Mouse (Mus musculus) limb, embryonic 11.5 days (tissue): ENCODE results near the gene Tmprss13. TPM values are rescaled to one million over a fixed set of nuclear protein-coding genes. Genes with fewer than 3 reads are reported as not detected.

ENCODE experiments used
- ATAC-seq: fragments of 200-750 bp; cut with Nextera tagmentation; 2 replicates; pipeline ENCODE4 v1.8.0; 2017; ENCODE audit warnings: low read depth; ENCODE audit not compliant: insufficient number of reproducible peaks, low FRiP score, low TSS enrichment
- DNase-seq: peaks from one replicate; pipeline ENCODE4 v3.0.0-alpha.2; 2015; ENCODE audit warnings: low spot score
- H3K27ac ChIP-seq: fragments of 300-500 bp; sonication (generic); replicated peaks from 2 replicates; pipeline ENCODE4 v1.5.1; 2014; ENCODE audit warnings: low read depth, mild to moderate bottlenecking, low read length
- H3K27me3 ChIP-seq: fragments of 300-500 bp; sonication (generic); 2 replicates; pipeline ENCODE4 v1.6.1; 2014; ENCODE audit warnings: mild to moderate bottlenecking, low read length, mixed read lengths; ENCODE audit not compliant: control insufficient read depth, insufficient read depth
- H3K36me3 ChIP-seq: fragments of 300-500 bp; sonication (generic); 2 replicates; pipeline ENCODE4 v1.6.1; 2014; ENCODE audit warnings: mild to moderate bottlenecking, low read length, moderate library complexity, mixed read lengths; ENCODE audit not compliant: control insufficient read depth, insufficient read depth
- H3K4me1 ChIP-seq: fragments of 300-500 bp; sonication (generic); 2 replicates; pipeline ENCODE4 v1.6.1; 2014; ENCODE audit warnings: low read length, mixed read lengths; ENCODE audit not compliant: control insufficient read depth, insufficient read depth
- H3K4me2 ChIP-seq: fragments of 300-500 bp; sonication (generic); 2 replicates; pipeline ENCODE4 v1.6.1; 2014; ENCODE audit warnings: low read depth, mild to moderate bottlenecking, moderate library complexity; ENCODE audit not compliant: severe bottlenecking
- H3K4me3 ChIP-seq: fragments of 300-500 bp; sonication (generic); 2 replicates; pipeline ENCODE4 v1.5.1; 2014; ENCODE audit warnings: low read depth, low read length
- H3K9ac ChIP-seq: fragments of 300-500 bp; sonication (generic); 2 replicates; pipeline ENCODE4 v1.6.1; 2014; ENCODE audit warnings: mild to moderate bottlenecking, low read length
- H3K9me3 ChIP-seq: fragments of 300-500 bp; sonication (generic); 2 replicates; pipeline ENCODE4 v1.6.1; 2016; ENCODE audit warnings: low read length; ENCODE audit not compliant: control insufficient read depth
- WGBS: fragments of 180-500 bp; shearing (Covaris S2); extraction: QIAGEN DNeasy Blood & Tissue Kit; methylation state at CpG from one replicate; pipeline ENCODE4 v1.1.7; 2014; 5-methylcytosine and 5-hydroxymethylcytosine counted together
- polyA plus RNA-seq: library from polyadenylated mRNA; unstranded; fragments of >200 nt; fragmentation: Nextera tagmentation; extraction: Ambion mirVana; gene quantifications from 2 replicates; pipeline ENCODE4 v1.2.1, GENCODE M21; 2014

Gene Tmprss13
- polyA plus RNA-seq, 1 experiment from 2014 or later = 0.63 TPM

GRCm38 (mm10) chr9:45294210-45295011 lies 24.5 kb upstream of the Tmprss13 start:
- Histone ChIP-seq H3K4me2 (no peak overlapping the region), H3K9ac (no peak overlapping the region), H3K27me3 (no peaks in the 10 kb centered on the region), H3K4me3 (no peak overlapping the region), H3K4me1 (no peaks in the 10 kb centered on the region), H3K9me3 (no peaks in the 10 kb centered on the region), H3K27ac (no peak overlapping the region), H3K36me3 (no peaks in the 10 kb centered on the region)
- ATAC-seq (no peak), DNase-seq (no peak)
- WGBS = 51% methylated on average over 10 of the region's 10 CpGs

GRCm38 (mm10) chr9:45299231-45300006 lies 19.5 kb upstream of the Tmprss13 start:
- Histone ChIP-seq H3K4me1 (no peaks in the 10 kb centered on the region), H3K4me2 (no peak overlapping the region), H3K4me3 (no peak overlapping the region), H3K27ac (no peak overlapping the region), H3K27me3 (no peaks in the 10 kb centered on the region), H3K9me3 (no peaks in the 10 kb centered on the region), H3K36me3 (no peaks in the 10 kb centered on the region), H3K9ac (no peak overlapping the region)
- DNase-seq (peak; percentile 71), ATAC-seq (no peak)
- 78% methylated on average over 11 of the region's 11 CpGs for WGBS

GRCm38 (mm10) chr9:45300422-45301104 lies 18.3 kb upstream of the Tmprss13 start:
- WGBS = 23% methylated on average over 20 of the region's 20 CpGs
- H3K27me3 ChIP-seq = no peaks in the 10 kb centered on the region
- DNase-seq = peak; percentile 96

GRCm38 (mm10) chr9:45301771-45302170 lies 17.1 kb upstream of the Tmprss13 start:
- no peaks in the 10 kb centered on the region for H3K27me3 ChIP-seq

More at GRCm38 (mm10) chr9:45300422-45301104, 18.3 kb upstream of the Tmprss13 start:
- ATAC-seq = peak; percentile 44
- no peak overlapping the region for H3K9ac ChIP-seq
- H3K27ac ChIP-seq = no peak overlapping the region
- peak overlapping the region; percentile 30 for H3K4me2 ChIP-seq
- H3K4me3 ChIP-seq = no peak overlapping the region
- H3K9me3 ChIP-seq = no peaks in the 10 kb centered on the region
- H3K36me3 ChIP-seq = no peaks in the 10 kb centered on the region
- H3K4me1 ChIP-seq = no peaks in the 10 kb centered on the region

GRCm38 (mm10) chr9:45306746-45307410 lies 12.0 kb upstream of the Tmprss13 start:
- ATAC-seq (no peak), DNase-seq (no peak)
- Histone ChIP-seq H3K9me3 (no peaks in the 10 kb centered on the region), H3K4me1 (no peaks in the 10 kb centered on the region), H3K27me3 (no peaks in the 10 kb centered on the region), H3K4me3 (no peak overlapping the region), H3K36me3 (no peaks in the 10 kb centered on the region), H3K9ac (no peak overlapping the region), H3K27ac (no peak overlapping the region), H3K4me2 (no peak overlapping the region)
- 85% methylated on average over 12 of the region's 12 CpGs for WGBS

More at GRCm38 (mm10) chr9:45301771-45302170, 17.1 kb upstream of the Tmprss13 start:
- H3K4me3 ChIP-seq = no peak overlapping the region
- no peak for DNase-seq
- H3K9me3 ChIP-seq = no peaks in the 10 kb centered on the region
- no peak for ATAC-seq
- no peak overlapping the region for H3K4me2 ChIP-seq
- WGBS = 93% methylated on average over 8 of the region's 8 CpGs
- no peak overlapping the region for H3K9ac ChIP-seq
- no peaks in the 10 kb centered on the region for H3K4me1 ChIP-seq
- H3K36me3 ChIP-seq = no peaks in the 10 kb centered on the region
- no peak overlapping the region for H3K27ac ChIP-seq

DNA sequence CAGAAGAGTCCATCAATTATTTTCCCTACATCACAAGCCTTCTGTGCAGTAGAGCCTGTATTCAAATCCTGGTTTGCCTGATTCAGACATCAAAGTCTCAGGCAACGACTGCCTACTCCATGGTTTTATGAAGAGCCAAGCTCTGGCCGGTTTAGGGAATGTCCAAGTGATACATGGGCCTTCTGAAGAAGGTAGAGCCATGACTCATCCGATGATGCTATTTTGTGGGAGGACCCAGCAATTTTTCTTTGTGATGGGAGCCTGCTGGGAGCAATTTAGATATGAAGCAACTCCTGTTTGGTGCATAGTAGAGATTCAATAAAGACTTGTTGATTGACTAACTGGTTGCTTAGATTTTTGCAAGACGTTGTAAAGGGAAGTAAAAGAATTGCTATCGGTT lies 10.4 kb upstream of the Tmprss13 start:
- Histone ChIP-seq H3K36me3 (no peaks in the 10 kb centered on the region), H3K4me2 (no peak overlapping the region)

DNA sequence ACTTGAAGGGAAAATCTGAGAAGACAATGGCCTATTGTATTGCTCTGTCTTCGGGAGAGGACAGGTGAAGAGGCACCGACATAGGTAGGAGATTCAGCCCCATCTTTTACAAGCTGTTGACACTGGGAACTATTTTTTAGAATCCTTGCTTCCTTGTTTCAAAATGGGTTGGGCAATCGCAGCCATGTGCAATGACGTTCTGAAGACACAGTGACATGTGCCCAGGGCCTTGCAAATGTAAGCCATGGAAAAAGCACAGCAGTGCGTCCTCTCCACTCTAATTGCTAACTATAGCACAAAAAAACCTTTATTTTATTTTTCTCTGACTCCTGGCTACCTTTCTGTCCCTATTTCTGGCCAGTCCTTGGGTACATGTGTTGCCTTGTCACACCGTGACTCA lies 7.0 kb upstream of the Tmprss13 start:
- no peak for DNase-seq
- WGBS = 92% methylated on average over 6 of the region's 6 CpGs
- H3K27me3 ChIP-seq = no peaks in the 10 kb centered on the region
- no peaks in the 10 kb centered on the region for H3K36me3 ChIP-seq
- no peak overlapping the region for H3K9ac ChIP-seq
- H3K27ac ChIP-seq = no peak overlapping the region
- H3K4me2 ChIP-seq = no peak overlapping the region
- H3K9me3 ChIP-seq = no peaks in the 10 kb centered on the region
- ATAC-seq = no peak
- no peak overlapping the region for H3K4me3 ChIP-seq
- no peaks in the 10 kb centered on the region for H3K4me1 ChIP-seq

More for the DNA sequence above, 10.4 kb upstream of the Tmprss13 start:
- WGBS = 86% methylated on average over 5 of the region's 5 CpGs
- no peak overlapping the region for H3K4me3 ChIP-seq
- no peaks in the 10 kb centered on the region for H3K9me3 ChIP-seq
- H3K27ac ChIP-seq = no peak overlapping the region
- DNase-seq (no peak), ATAC-seq (no peak)
- no peaks in the 10 kb centered on the region for H3K27me3 ChIP-seq
- no peak overlapping the region for H3K9ac ChIP-seq
- H3K4me1 ChIP-seq = no peaks in the 10 kb centered on the region

DNA sequence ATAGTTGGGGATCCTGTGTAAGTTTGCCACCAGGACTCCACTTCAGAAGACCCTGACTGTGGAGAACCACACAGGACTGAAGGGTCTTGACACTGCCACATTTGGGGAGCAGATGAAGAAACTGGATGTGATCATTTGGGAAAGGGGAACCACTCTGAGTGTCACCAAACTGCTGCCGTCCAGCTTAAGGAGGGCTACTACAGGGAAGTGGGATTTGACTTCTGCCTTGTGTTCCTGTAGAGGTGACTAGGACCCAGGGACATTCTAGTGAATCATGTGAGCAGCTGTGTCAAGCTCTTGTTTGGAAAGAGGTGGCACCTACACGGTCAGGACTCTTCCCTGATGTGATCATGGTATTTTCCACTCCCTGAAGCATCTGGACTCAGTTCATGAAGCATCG lies 5.0 kb upstream of the Tmprss13 start:
- ATAC-seq (no peak), DNase-seq (no peak)
- WGBS = 78% methylated on average over 3 of the region's 3 CpGs
- no peaks in the 10 kb centered on the region for H3K36me3 ChIP-seq
- H3K27ac ChIP-seq = no peak overlapping the region
- no peaks in the 10 kb centered on the region for H3K9me3 ChIP-seq
- no peak overlapping the region for H3K9ac ChIP-seq
- H3K4me1 ChIP-seq = no peaks in the 10 kb centered on the region
- peaks cover 2% of the 10 kb centered on the region; the same call in 1 of the 2 replicates for H3K27me3 ChIP-seq
- no peak overlapping the region for H3K4me2 ChIP-seq
- no peak overlapping the region for H3K4me3 ChIP-seq
